Mouse (Mus musculus) E14TG2a.4 (cell line): ENCODE data around the gene Nr6a1.

Experiments
- CTCF ChIP-seq: conservative IDR thresholded peaks from 2 replicates; pipeline ENCODE4 v1.5.1; 2014; ENCODE audit warnings: low read length
- POU5F1 ChIP-seq: IDR thresholded peaks from 2 replicates; pipeline ENCODE4 v1.6.1; 2014; ENCODE audit warnings: low read length, borderline replicate concordance

DNA sequence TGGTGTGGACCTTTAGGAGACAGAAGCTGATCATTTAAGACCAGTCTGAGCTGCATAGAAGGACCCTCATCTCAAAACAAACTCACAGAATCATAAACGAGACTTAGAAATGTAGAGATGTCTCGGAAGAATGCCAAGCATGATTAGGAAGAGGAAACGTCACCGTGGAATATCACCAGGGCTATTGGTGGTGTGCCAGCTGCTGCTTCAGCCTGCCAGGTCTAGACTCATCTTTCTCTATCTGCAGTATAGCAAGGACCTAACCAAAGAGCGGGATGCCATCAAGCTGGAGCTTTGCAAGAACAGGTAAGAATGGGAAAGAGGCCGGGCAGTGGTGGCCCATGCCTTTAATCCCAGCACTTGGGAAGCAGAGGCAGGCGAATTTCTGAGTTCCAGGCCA is 46.2 kb upstream of the Nr6a1 start:
- no peak for TF ChIP-seq CTCF
- no peak for TF ChIP-seq POU5F1
